Mouse (Mus musculus) cortical plate, adult 2 months (tissue): ENCODE results near the gene Hagh. TPM values are rescaled to one million over a fixed set of nuclear protein-coding genes. Genes with fewer than 3 reads are reported as not detected.

Source experiments
- H3K27ac ChIP-seq: fragments of 200-500 bp; 2 replicates; pipeline ENCODE4 v1.5.1; 2012; ENCODE audit warnings: low read length, control low read depth, inconsistent platforms; ENCODE audit not compliant: insufficient read depth
- H3K4me1 ChIP-seq: fragments of 200-500 bp; 2 replicates; pipeline ENCODE4 v1.6.1; 2011; ENCODE audit warnings: low read length; ENCODE audit not compliant: control insufficient read depth, insufficient read depth
- H3K4me3 ChIP-seq: fragments of 200-500 bp; 2 replicates; pipeline ENCODE4 v1.5.1; 2011; ENCODE audit warnings: mild to moderate bottlenecking, low read length, control low read depth; ENCODE audit not compliant: insufficient read depth
- CTCF ChIP-seq: fragments of 200-500 bp; IDR thresholded peaks from 2 replicates; pipeline ENCODE4 v1.5.1; 2011; ENCODE audit warnings: mild to moderate bottlenecking, control low read depth, low read length; ENCODE audit not compliant: insufficient read depth; ENCODE audit errors: extremely low read depth
- POLR2A ChIP-seq: fragments of 200-500 bp; IDR thresholded peaks from 2 replicates; pipeline ENCODE4 v1.6.1; 2011; ENCODE audit warnings: mild to moderate bottlenecking, low read length, control low read depth; ENCODE audit not compliant: insufficient read depth; ENCODE audit errors: extremely low read depth
- polyA plus RNA-seq: library from polyadenylated mRNA; depleted of rRNA; stranded (reverse); fragments of >200 nt; gene quantifications from 2 replicates; pipeline ENCODE4 v1.2.3, GENCODE M21; 2012

Hagh gene
- polyA plus RNA-seq, 1 experiment: 138 TPM

GRCm38 (mm10) chr17:24881738-24882440, 41.9 kb downstream of the Hagh start:
- Histone ChIP-seq H3K4me1 (peaks cover 2% of the 10 kb centered on the region; the same call in 1 of the 2 replicates), H3K4me3 (no peak overlapping the region), H3K27ac (no peak overlapping the region)
- TF ChIP-seq CTCF (peak; percentile 44; the same call in 1 of the 2 replicates), POLR2A (no peak)

GRCm38 (mm10) chr17:24884391-24884790, 44.4 kb downstream of the Hagh start:
- H3K4me1 ChIP-seq: peaks cover 5% of the 10 kb centered on the region; the same call in 1 of the 2 replicates
- no peak overlapping the region for H3K27ac ChIP-seq
- no peak for TF ChIP-seq CTCF
- TF ChIP-seq POLR2A: no peak
- no peak overlapping the region for H3K4me3 ChIP-seq

DNA sequence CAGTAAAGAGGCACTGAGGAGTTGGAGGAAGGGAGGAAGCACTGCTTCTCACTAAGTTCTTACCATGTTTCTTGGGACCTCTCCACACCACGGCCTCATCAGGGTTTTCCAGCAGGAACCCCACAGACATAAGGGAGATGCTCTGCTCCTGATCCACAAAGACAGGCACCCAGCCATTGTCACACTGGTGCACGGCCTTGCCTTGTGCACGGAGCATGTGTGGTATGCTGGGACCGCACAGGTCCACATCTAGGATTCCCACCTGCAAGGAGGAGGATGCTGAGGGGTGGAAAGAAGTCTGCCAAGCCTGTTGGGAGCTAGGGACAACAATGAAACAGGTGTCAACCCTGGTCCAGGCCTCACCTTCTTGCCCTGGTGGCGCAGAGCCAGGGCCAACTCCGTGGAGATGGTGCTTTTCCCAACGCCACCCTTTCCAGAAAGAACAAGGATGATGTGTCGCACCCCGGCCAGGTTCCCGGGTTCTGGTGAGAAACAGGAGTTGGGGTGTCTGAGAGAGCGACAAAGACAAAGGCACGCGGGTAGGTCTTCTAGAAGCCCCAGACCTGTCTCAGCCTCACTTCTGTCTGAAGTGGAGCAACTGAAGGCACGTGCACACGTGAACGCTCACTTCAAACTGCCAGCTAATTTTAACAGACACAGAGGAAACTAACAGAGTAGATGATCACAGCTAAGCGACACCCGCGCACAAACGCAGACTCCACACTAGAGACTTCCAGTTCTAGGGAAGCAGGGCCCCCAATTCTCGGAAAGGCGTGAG, 45.6 kb downstream of the Hagh start:
- no peak for TF ChIP-seq CTCF
- no peak for TF ChIP-seq POLR2A
- H3K4me1 ChIP-seq: peaks cover 5% of the 10 kb centered on the region; the same call in 1 of the 2 replicates
- no peak overlapping the region for H3K27ac ChIP-seq
- peak overlapping the region; percentile 81 for H3K4me3 ChIP-seq

- Histone ChIP-seq H3K4me1 (peaks cover 5% of the 10 kb centered on the region; the same call in 1 of the 2 replicates), H3K27ac (peak within 1 kb of the TSS; percentile 26), H3K4me3 (peak within 1 kb of the TSS; percentile 95)
- TF ChIP-seq POLR2A (peak; percentile 73; the same call in 1 of the 2 replicates), CTCF (no peak)
These were observed 46.4 kb downstream of the Hagh start, which contains the start of the genes Nubp2 and Spsb3 for GRCm38 (mm10) chr17:24886134-24886931. Gene Nubp2 (minus strand): TSS chr17:24886349. Gene Spsb3 (plus strand): TSS chr17:24886643.

DNA sequence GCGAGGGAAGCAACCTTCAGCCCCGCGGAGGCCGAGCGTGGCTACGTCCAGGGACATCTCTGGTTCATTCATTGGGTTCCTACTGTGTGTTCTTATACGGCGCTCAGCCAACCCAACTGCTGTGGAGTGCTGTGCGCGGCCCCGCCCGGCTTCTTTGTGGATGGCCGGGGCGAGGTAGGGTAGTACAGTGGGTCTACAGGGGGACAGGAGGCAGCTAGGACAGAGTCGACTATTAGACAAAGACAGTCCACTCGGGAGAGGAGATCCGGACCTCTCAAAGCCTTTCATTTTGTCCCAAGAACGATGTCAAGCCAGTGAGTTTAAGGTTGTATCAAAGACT, 47.0 kb downstream of the Hagh start:
- peak overlapping the region; percentile 26 for H3K27ac ChIP-seq
- H3K4me1 ChIP-seq: peaks cover 5% of the 10 kb centered on the region; the same call in 1 of the 2 replicates
- TF ChIP-seq CTCF (no peak), POLR2A (no peak)
- peak overlapping the region; percentile 95 for H3K4me3 ChIP-seq

DNA sequence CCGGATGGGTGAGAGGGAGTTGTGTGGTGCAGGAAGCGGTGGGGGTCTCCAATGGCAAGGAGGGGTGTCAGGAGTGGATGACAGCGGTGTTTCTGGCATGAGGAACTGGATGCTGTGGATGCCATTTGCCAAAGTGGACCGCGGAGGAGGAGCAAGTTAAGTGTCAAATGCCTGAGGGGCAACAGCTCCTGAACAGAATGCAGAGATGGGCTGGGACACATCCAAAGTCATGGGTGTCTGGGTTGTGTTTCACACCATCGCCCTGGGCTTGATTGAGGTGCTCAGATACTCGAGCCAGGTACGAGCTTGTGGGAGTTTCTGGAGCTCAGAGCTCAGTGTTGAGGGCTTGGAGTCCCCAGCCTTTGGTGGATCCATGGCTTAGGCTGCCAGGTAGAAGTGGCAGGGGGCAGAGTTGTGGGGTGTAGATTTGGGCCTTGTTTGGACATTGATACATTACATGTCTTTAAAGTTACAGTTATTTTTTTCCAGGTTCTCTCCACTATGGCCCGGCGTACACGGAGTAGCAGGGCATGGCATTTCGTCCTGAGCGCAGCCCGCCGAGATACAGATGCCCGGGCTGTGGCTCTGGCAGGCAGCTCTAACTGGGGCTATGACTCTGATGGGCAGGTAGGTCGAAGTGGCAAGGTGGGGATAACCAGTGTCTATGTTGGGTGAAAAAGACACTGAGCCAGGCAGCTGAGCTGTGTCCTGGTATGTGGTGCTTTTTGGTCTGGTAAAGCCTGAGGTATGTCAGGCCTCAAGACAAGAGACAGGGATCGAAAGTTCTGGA, 47.5 kb downstream of the Hagh start:
- TF ChIP-seq CTCF (no peak), POLR2A (no peak)
- Histone ChIP-seq H3K27ac (peak overlapping the region; percentile 26; the same call in 1 of the 2 replicates), H3K4me1 (peaks cover 5% of the 10 kb centered on the region; the same call in 1 of the 2 replicates), H3K4me3 (peak overlapping the region; percentile 95)

DNA sequence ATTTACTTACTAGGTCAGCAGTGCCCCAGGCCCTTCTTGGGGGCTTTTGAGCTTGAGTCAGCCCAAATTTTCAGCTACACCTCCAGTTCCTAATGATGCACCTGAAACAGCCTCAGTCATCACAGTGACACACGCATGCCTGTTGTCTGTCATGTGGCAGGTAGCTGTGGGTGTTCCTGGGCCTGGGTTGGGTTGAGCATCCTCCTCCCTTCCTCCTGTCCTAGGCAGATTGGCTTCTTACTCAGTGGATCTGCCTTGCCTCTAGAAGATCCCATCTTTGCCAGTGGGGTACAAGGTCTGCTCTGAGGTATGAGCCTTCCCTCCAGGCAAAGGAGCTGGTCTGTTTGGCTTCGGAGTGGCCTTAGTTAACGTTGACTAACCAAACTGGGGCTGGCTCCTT, 48.9 kb downstream of the Hagh start:
- H3K27ac ChIP-seq: no peak overlapping the region
- peaks cover 5% of the 10 kb centered on the region; the same call in 1 of the 2 replicates for H3K4me1 ChIP-seq
- no peak for TF ChIP-seq CTCF
- peak; percentile 44 for TF ChIP-seq POLR2A
- no peak overlapping the region for H3K4me3 ChIP-seq

- H3K4me1 ChIP-seq: peaks cover 4% of the 10 kb centered on the region; the same call in 1 of the 2 replicates
- no peak overlapping the region for H3K27ac ChIP-seq
- TF ChIP-seq CTCF (no peak), POLR2A (peak; percentile 43)
- no peak overlapping the region for H3K4me3 ChIP-seq
These were observed 50.5 kb downstream of the Hagh start for GRCm38 (mm10) chr17:24890151-24891092.
